Mouse (Mus musculus) forebrain, embryonic 14.5 days (tissue): ENCODE measurements around the gene Irf8. TPM values are rescaled to one million over a fixed set of nuclear protein-coding genes. Genes with fewer than 3 reads are reported as not detected.
"Not testable (repeated sequence)": the region's sequence is repeated elsewhere in the genome, so short reads cannot be mapped to it uniquely, and the experiment has no call there.

ENCODE experiments used
- ATAC-seq: fragments of 200-750 bp; cut with Nextera tagmentation; 2 replicates; pipeline ENCODE4 v1.8.0; 2017; ENCODE audit warnings: mild to moderate bottlenecking, moderate library complexity
- DNase-seq: peaks from one replicate; pipeline ENCODE4 v3.0.0-alpha.2; 2015; ENCODE audit warnings: low spot score
- H3K27ac ChIP-seq: fragments of 300-500 bp; sonication (generic); 2 replicates; pipeline ENCODE4 v1.5.1; 2014; ENCODE audit warnings: low read depth, mild to moderate bottlenecking, control low read depth, low read length, moderate library complexity
- H3K27me3 ChIP-seq: fragments of 300-500 bp; sonication (generic); replicated peaks from 2 replicates; pipeline ENCODE4 v1.6.1; 2014; ENCODE audit warnings: low read length, control low read depth, mixed read lengths; ENCODE audit not compliant: control insufficient read depth, insufficient read depth
- H3K36me3 ChIP-seq: fragments of 300-500 bp; sonication (generic); 2 replicates; pipeline ENCODE4 v1.6.1; 2014; ENCODE audit warnings: low read length, control low read depth; ENCODE audit not compliant: control insufficient read depth, insufficient read depth
- H3K4me1 ChIP-seq: fragments of 300-500 bp; sonication (generic); 2 replicates; pipeline ENCODE4 v1.6.1; 2014; ENCODE audit warnings: antibody characterized with exemption, low read length, control low read depth; ENCODE audit not compliant: control insufficient read depth, insufficient read depth
- H3K4me2 ChIP-seq: fragments of 300-500 bp; sonication (generic); 2 replicates; pipeline ENCODE4 v1.6.1; 2014; ENCODE audit warnings: mild to moderate bottlenecking, control low read depth, low read length
- H3K4me3 ChIP-seq: fragments of 300-500 bp; sonication (generic); 2 replicates; pipeline ENCODE4 v1.5.1; 2014; ENCODE audit warnings: low read depth, low read length, control low read depth
- H3K9ac ChIP-seq: fragments of 300-500 bp; sonication (generic); 2 replicates; pipeline ENCODE4 v1.6.1; 2014; ENCODE audit warnings: mild to moderate bottlenecking, low read length, control low read depth, moderate library complexity
- H3K9me3 ChIP-seq: fragments of 300-500 bp; sonication (generic); replicated peaks from 2 replicates; pipeline ENCODE4 v1.6.1; 2016; ENCODE audit warnings: low read length, control low read depth, mixed read lengths; ENCODE audit not compliant: control insufficient read depth
- WGBS: fragments of 180-500 bp; shearing (Covaris S2); extraction: QIAGEN DNeasy Blood & Tissue Kit; methylation state at CpG from one replicate; pipeline ENCODE4 v1.1.7; 2014; 5-methylcytosine and 5-hydroxymethylcytosine counted together
- polyA plus RNA-seq: library from polyadenylated mRNA; unstranded; fragments of >200 nt; fragmentation: Nextera tagmentation; extraction: Ambion mirVana; gene quantifications from 2 replicates; pipeline ENCODE4 v1.2.1, GENCODE M21; 2014

Irf8 gene
- polyA plus RNA-seq, 1 experiment from 2014 or later, result 4.1 TPM

GRCm38 (mm10) chr8:120709176-120709575 lies 27.0 kb upstream of the Irf8 start:
- Histone ChIP-seq H3K4me2 (no peak overlapping the region), H3K27me3 (no peaks in the 10 kb centered on the region), H3K9me3 (no peaks in the 10 kb centered on the region), H3K4me3 (no peak overlapping the region), H3K27ac (no peak overlapping the region), H3K9ac (no peak overlapping the region), H3K36me3 (no peaks in the 10 kb centered on the region), H3K4me1 (no peaks in the 10 kb centered on the region)
- 86% methylated on average over 10 of the region's 10 CpGs for WGBS
- DNase-seq (no peak), ATAC-seq (no peak)

- H3K4me2 ChIP-seq, result no peak overlapping the region
- 83% methylated on average over 6 of the region's 6 CpGs for WGBS
Measured at GRCm38 (mm10) chr8:120715200-120715599, 21.0 kb upstream of the Irf8 start.

GRCm38 (mm10) chr8:120715996-120716680 lies 20.0 kb upstream of the Irf8 start:
- H3K27me3 ChIP-seq, result no peaks in the 10 kb centered on the region
- no peaks in the 10 kb centered on the region for H3K9me3 ChIP-seq
- no peak overlapping the region for H3K27ac ChIP-seq
- H3K36me3 ChIP-seq, result no peaks in the 10 kb centered on the region
- no peak overlapping the region for H3K4me3 ChIP-seq
- no peak overlapping the region for H3K9ac ChIP-seq
- DNase-seq (no peak), ATAC-seq (no peak)
- 82% methylated on average over 15 of the region's 15 CpGs for WGBS
- H3K4me2 ChIP-seq, result no peak overlapping the region
- H3K4me1 ChIP-seq, result no peaks in the 10 kb centered on the region

More at GRCm38 (mm10) chr8:120715200-120715599, 21.0 kb upstream of the Irf8 start:
- no peaks in the 10 kb centered on the region for H3K4me1 ChIP-seq
- no peak overlapping the region for H3K9ac ChIP-seq
- no peaks in the 10 kb centered on the region for H3K9me3 ChIP-seq
- no peak overlapping the region for H3K4me3 ChIP-seq
- DNase-seq (no peak), ATAC-seq (no peak)
- H3K27me3 ChIP-seq, result no peaks in the 10 kb centered on the region
- H3K36me3 ChIP-seq, result no peaks in the 10 kb centered on the region
- no peak overlapping the region for H3K27ac ChIP-seq

GRCm38 (mm10) chr8:120719586-120720236 lies 16.4 kb upstream of the Irf8 start:
- Histone ChIP-seq H3K9me3 (no peaks in the 10 kb centered on the region), H3K4me1 (no peaks in the 10 kb centered on the region), H3K4me2 (no peak overlapping the region), H3K4me3 (no peak overlapping the region), H3K36me3 (no peaks in the 10 kb centered on the region), H3K27ac (no peak overlapping the region), H3K9ac (no peak overlapping the region), H3K27me3 (no peaks in the 10 kb centered on the region)
- DNase-seq (no peak), ATAC-seq (no peak)
- 69% methylated on average over 19 of the region's 19 CpGs for WGBS

- H3K9me3 ChIP-seq, result no peaks in the 10 kb centered on the region
- no peak overlapping the region for H3K27ac ChIP-seq
- H3K27me3 ChIP-seq, result no peaks in the 10 kb centered on the region
- no peak for DNase-seq
- no peak overlapping the region for H3K4me3 ChIP-seq
- H3K4me1 ChIP-seq, result no peaks in the 10 kb centered on the region
- H3K4me2 ChIP-seq, result no peak overlapping the region
- ATAC-seq, result no peak
- no peaks in the 10 kb centered on the region for H3K36me3 ChIP-seq
- 68% methylated on average over 6 of the region's 6 CpGs for WGBS
- H3K9ac ChIP-seq, result no peak overlapping the region
Measured at GRCm38 (mm10) chr8:120723025-120723424, 13.1 kb upstream of the Irf8 start.

- not testable (repeated sequence) for ATAC-seq, H3K27ac ChIP-seq, H3K4me3 ChIP-seq, H3K4me2 ChIP-seq, H3K27me3 ChIP-seq, H3K36me3 ChIP-seq, H3K4me1 ChIP-seq, DNase-seq, H3K9ac ChIP-seq, H3K9me3 ChIP-seq
- 93% methylated on average over 2 of the region's 4 CpGs for WGBS
Measured at GRCm38 (mm10) chr8:120724096-120724495, 12.1 kb upstream of the Irf8 start.

- Histone ChIP-seq H3K4me1 (no peaks in the 10 kb centered on the region), H3K9ac (no peak overlapping the region), H3K36me3 (no peaks in the 10 kb centered on the region), H3K27me3 (no peaks in the 10 kb centered on the region), H3K9me3 (no peaks in the 10 kb centered on the region), H3K27ac (no peak overlapping the region), H3K4me2 (no peak overlapping the region), H3K4me3 (no peak overlapping the region)
- WGBS, result 83% methylated on average over 17 of the region's 17 CpGs
- ATAC-seq, result no peak
- no peak for DNase-seq
Measured at GRCm38 (mm10) chr8:120724816-120725575, 11.2 kb upstream of the Irf8 start.

GRCm38 (mm10) chr8:120725576-120725950 lies 10.6 kb upstream of the Irf8 start:
- Histone ChIP-seq H3K4me2 (no peak overlapping the region), H3K4me3 (no peak overlapping the region), H3K27ac (no peak overlapping the region), H3K9me3 (no peaks in the 10 kb centered on the region), H3K9ac (no peak overlapping the region), H3K27me3 (no peaks in the 10 kb centered on the region), H3K36me3 (no peaks in the 10 kb centered on the region), H3K4me1 (no peaks in the 10 kb centered on the region)
- DNase-seq (no peak), ATAC-seq (no peak)
- 84% methylated on average over 5 of the region's 5 CpGs for WGBS

GRCm38 (mm10) chr8:120726051-120726450 lies 10.1 kb upstream of the Irf8 start:
- no peaks in the 10 kb centered on the region for H3K9me3 ChIP-seq
- DNase-seq (no peak), ATAC-seq (no peak)
- no peaks in the 10 kb centered on the region for H3K36me3 ChIP-seq
- H3K4me2 ChIP-seq, result no peak overlapping the region
- no peaks in the 10 kb centered on the region for H3K4me1 ChIP-seq
- no peak overlapping the region for H3K27ac ChIP-seq
- 73% methylated on average over 5 of the region's 5 CpGs for WGBS
- no peak overlapping the region for H3K9ac ChIP-seq
- no peak overlapping the region for H3K4me3 ChIP-seq
- H3K27me3 ChIP-seq, result no peaks in the 10 kb centered on the region
